Mouse (Mus musculus) megakaryocyte progenitor cell, adult 5-6 weeks (primary cell): Measurements from ENCODE around the gene Usp5. TPM values are rescaled to one million over a fixed set of nuclear protein-coding genes. Genes with fewer than 3 reads are reported as not detected.

ENCODE experiments used
- ATAC-seq: replicated peaks from 2 replicates; pipeline ENCODE4 v1.8.0; 2016; ENCODE audit warnings: mild to moderate bottlenecking, moderate TSS enrichment, inconsistent platforms; ENCODE audit not compliant: poor library complexity
- total RNA-seq, 2 experiments: library from RNA; stranded (forward) in 1 of 2; stranded (reverse) in 1 of 2; fragments of 157-497, 149-512 nt in 1 of 2; fragments of 200-1000 nt in 1 of 2; gene quantifications; 2 replicates each; pipeline versions ENCODE4 v1.2.3 to v1.2.4; 2015 to 2017

Usp5 gene
- 42.0 and 46.7 TPM in 2 replicates for total RNA-seq (2015)
- total RNA-seq (2017), result 86.1 and 87.7 TPM in 2 replicates

DNA sequence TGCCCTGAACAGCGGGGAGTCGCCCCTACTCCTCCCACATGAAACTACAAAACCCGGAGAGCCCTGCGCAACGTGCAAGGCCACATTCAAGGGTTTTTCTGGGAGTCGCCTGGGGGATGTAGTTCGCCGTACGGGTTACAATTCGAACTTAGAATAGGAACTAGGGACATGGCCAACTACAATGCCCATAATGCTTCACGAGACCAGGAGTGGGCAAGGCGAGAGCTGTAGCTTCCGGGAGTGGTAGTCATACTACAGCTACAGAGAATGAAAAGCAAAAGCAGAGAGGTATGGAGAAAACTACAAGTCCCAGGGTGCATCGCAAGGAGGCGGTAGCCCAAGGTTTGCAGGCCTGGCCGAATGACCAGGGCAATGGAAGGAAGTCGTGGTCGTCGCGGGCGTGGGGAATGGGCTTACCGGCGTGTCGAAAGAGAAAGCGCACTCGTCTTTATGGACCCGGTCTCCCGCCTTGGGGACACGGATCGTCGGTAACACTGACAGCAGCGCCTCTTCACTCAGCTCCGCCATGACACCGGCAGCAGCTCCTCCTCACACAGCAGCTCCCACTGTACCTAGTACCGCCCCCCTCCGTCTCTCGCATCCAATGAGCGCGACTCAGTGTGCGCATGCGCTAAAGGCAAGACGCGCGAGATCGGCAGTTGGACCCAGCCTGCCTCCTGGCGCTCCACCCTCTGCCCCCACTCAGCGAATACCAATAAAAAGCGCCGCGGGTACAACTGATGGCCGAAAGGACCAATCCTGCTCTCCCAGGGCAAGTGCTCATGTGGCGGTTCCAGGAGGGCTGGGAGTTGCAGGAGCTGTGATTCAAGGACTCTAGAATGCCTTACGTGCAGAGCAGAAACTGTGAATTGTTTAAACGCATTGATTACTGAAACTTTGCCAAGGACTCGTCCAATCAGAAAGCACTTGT is at the start of gene Usp5, which contains the start of gene Cdca3:
Gene Usp5 (minus strand): TSS at position 617 of the 931 bp plus-strand sequence.
Gene Cdca3 (plus strand): TSS at position 680 of the 931 bp plus-strand sequence.
- peak; percentile 74 for ATAC-seq

DNA sequence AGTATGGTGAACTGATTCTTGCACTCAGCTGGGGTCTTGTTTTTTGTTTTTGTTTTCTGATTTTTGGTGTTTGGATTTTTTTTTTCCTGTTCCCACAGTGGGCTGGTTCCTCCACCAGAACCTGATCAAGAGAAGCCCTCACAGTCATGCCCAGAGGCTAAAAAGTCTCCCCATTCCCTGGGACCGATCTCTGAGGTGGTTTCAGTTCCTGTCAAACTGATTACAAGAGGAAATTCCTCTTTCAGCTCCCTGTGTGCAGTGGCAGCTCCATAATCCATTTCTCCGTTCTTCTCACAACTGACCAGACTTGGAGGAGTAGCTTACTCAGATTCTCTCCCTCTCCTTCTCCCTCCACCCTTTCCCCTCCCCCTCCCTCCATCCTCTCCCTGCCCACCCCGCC is 45.1 kb upstream of the Usp5 start:
- ATAC-seq, result peak; percentile 48

DNA sequence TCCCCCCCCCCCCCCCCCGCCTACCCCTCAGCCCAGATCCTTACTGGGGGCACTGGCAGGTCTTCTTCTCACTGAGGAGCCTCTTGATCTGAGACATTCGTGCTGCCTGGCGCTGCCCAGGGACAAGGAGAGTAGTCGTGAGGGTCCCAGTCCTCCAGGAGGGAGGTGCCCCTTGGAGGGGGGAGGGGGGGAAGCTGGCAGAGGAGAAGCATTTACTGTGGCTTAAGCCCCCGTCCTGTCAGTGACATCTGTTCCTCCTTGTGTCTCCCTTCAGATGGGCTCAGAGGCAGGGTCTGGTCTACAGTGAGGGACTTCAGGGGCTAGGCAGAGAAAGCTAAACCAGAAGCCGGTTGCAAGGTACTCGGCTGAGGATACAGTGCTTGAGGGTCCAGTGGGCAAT is 37.3 kb upstream of the Usp5 start:
- ATAC-seq, result no peak

DNA sequence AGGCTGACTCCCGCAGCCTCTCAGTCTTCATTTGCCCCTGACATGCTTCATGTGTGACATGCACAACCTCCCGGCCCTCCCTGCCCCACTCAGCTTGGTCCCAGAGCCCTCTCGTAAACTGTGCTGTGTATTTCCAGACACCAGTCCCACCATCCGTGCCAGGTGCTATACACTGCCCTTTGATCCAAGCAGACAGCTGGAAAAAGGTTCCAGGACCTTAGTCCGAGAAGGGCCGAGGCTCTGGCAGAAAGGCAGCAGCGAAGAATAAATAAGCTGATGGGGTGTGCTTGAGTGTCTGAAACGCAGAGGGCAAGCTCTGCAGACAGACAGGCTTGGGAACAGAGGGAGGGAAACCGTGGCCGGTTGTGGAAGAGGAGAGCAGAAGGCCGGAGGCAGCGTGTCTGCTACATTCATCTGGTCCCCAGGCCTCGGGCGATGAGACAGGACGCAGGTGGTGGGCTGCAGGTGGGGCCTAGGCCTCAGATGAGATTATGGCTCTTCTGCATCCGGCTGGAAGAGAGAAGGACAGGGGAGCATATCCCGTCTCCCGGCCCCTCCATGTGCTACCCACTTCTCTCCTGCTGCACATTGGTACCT is 36.6 kb upstream of the Usp5 start:
- ATAC-seq, result no peak

DNA sequence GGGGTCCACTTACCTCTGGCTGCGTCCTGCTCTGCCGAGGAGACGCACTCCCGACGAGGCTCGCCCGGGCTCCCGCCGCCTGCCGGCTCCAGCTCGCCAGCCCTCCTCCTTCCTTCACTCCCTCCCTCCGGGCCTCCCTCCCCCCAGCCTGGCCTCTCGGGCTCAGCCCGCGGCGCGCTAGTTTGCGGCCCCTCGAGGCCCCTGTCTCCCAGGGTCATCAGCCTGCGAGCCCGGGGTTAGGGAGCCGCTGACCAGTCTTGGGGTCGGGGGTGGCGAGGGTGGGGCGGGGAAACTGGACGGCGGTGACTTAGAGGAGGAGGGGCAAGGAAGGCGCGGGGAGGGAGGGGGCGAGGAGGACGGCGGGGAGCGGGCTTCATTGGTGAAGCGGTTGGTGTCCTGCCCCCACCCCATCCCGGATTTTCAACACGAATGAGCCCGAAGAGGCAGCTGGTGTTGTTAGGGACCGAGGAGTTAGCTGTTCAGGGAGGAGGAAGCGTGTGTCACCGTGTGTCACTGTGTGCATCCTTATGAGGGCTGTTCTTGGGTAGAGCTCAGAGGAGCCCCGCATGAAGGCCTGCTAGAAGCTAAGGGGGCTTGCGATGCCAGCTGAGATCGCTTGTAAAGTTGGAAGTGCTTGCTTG is 34.5 kb upstream of the Usp5 start, which contains the start of gene Gpr162:
Gene Gpr162 (minus strand): TSS at position 326 of the 641 bp plus-strand sequence.
- ATAC-seq, result peak; percentile 57

DNA sequence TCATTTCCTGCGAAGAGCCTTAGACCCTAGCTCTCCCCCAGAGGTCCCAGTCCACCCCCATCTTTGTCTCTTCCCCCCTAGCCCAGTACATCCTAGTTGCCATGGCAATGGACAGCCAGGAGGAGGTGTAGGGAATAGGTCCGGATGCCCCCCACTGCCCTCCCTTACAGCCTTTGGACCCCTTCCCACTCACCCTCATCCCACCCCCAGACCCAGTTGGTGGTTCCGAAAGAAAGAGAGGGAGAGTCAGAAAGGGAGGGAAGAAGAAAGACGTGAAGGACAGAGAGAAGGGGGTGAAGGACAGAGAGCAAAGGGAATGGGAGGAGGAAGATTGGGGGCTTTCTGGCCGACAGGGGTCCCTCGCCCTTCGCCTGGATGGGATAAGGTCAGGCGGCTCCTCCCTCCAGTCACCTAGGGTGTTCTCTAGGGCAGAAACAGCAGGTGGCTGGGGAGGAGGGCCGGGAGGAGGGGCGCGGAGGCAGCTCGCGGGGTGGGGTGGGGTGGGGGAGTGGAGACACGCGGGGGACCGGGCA is 33.9 kb upstream of the Usp5 start:
- ATAC-seq, result no peak

DNA sequence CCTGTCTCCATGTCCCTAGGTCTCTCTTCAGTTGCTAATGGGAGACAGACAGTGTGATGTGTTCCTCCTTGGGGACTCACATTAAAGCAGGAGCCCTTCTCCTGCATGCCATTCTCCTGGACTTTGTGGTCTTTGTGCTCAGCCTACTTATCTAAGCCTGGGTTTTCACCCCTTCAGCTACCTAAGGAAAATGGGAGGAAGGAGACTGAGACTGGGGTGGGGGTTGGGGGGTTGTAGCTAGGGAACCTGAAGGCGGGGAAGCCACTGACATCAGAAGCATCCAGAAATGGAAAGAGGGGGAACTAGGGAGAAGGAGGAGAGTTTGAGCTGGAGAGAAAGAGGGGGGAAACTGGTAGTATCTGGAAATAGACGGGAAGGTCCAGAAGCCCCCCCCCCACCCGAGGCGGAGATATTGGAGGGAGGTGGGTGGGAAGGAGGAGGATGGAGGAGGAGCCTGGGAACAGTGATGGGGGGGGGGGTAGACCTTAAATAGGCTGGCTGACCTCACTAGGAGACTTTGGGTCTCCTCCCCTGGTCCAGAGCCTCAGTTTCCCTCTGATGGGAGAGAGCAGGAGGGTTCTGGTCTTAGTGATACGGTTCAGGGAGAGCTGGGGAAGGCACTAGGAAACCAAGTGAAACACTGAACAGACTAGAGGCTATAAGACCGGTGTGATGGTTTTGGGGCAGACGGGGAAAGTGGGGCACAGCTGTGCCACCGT is 33.3 kb upstream of the Usp5 start:
- no peak for ATAC-seq

DNA sequence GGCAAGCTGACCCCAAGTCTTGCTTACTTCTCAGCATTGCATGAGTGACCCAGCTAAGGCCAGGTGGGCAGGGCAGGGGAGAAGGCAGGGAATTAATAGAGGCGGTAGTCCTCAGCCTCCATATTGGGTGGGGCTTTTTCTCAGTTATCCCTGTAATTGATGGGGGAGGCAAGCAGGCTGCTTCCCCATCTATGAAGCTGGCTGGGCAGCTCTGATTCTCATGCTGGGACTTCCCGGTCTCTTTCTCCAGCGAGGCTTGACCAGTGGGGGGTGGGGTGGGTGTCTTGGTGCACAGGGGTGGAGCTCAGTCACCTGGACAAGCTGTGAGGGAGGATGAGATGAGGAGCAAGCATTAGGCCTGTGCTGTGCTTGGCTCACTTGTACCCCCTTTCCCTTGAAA is 32.5 kb upstream of the Usp5 start:
- ATAC-seq, result no peak

DNA sequence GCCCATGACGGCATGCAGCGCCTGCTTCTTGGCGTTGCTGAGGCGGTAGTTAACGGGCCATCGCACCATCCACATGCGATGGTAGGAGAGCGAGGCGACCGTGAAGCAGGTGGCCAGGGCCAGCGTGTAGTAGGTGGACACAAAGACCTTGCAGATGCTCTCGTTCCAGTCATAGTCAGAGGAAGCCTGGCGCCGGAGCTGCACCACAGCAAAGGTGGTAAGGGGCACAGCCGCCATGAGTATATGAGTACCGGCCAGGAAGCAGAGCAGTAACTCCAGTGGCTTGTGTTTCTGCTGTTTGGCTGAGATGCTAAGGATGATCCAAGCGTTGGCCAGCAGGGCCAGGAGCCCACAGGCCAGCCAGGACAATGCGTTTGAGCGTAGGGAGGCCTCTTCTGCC is 32.0 kb upstream of the Usp5 start:
- ATAC-seq, result no peak

DNA sequence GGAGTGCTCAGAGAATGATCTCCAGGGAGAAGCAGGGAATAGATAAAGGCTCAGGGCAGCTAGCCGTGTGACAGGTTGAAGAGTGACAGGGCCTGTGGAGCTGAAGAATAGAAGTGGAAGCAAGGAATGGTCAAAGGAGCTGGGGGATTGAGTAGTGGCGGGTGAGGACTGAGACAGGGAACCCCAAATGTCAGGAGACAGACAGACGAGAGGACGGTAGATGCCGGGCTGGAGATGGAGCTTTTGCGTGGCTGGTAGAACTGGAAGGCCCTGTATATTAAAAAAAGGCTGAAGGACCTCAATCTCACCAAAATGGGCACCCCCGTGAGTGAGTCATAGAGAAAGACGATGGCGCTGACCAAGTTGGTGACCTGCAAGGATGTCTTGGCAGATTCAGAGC is 31.2 kb upstream of the Usp5 start:
- ATAC-seq, result no peak

DNA sequence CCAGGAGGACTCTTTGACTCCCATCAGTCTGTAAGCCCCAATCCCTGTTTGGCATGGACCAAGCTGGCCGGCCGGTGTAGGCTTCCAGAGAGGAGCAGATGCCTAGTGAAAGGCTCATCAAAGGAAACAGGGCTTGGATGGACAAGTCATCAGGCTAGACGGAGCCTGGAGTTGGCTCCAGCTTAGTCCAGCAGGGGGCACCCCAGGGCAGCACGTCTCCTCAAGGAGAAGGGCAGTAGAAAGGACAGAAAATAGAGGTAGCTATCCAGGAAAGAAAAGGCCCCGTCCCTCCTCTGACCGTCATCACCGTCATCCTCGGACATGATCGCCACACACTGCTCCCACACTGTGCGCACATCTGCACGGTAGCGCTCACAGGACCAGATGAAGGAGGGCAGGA is 30.4 kb upstream of the Usp5 start:
- peak; percentile 75 for ATAC-seq

DNA sequence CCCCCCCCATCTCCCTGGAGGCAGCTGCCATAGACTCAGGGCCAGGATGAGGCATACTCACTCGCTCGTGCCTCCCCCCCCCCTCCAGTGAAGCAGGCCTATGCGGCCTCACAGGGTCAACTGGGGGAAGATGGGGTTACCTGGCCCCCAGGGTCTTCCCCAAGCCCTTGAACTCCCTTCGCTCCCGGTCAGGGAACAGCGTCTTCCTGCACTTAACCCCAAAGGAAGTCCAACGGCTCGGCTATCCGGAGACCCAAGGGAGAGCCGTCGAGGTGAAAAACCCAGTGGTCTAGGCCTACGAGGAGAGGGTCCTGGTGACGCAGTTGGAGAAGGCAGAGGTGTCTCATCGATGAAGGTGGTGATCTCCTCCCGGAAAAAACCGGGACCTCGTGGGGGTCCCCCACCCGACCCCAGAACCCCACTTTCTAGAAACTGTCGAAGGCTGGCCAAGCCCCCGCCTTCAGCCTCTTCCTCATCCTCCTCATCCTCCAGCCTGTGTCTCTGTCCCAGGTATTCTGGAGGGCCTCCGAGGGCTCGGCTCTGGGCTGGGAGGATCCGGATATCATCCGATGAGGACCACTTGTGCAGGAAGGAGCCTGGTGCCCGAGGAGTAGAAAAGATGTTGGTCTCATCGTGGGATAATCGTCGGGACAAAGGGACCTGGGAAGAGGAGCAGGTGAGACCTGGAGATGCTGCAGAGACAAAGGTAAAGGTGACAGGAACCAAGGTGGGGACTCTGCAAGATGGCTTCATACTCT is 29.5 kb upstream of the Usp5 start:
- ATAC-seq, result no peak

DNA sequence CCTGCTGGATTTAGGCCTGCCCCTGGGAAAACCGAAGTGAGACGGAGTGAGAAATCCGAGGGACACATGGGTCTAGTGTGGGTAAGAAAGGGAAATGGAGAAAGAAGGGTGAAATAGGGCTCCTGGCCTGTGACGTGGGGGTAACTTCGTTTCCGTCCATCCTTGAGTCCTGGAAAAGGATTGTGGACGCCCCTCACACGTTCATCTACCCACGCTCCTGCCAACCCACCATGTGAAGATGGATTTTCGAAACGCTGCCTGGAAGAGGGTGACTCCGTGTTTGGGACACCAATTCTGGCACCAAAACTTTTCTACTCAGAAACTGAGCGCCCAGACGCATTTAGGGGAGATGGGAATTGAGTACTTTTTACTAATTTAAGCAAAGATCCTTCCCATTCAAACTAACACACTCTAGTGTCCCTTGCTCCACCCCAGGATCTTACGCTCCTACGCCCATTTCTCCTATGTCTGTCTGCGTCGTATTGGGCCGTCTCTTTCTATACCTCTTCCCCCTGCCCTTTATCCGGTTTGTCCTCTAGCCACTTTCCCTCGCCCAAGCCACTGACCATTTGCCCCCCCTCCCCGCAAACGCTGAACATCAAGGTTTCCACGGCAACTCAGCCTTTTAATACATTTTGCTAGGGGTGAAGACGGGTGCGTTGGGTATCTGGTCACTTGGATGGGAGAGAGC is 28.7 kb upstream of the Usp5 start:
- ATAC-seq, result no peak

DNA sequence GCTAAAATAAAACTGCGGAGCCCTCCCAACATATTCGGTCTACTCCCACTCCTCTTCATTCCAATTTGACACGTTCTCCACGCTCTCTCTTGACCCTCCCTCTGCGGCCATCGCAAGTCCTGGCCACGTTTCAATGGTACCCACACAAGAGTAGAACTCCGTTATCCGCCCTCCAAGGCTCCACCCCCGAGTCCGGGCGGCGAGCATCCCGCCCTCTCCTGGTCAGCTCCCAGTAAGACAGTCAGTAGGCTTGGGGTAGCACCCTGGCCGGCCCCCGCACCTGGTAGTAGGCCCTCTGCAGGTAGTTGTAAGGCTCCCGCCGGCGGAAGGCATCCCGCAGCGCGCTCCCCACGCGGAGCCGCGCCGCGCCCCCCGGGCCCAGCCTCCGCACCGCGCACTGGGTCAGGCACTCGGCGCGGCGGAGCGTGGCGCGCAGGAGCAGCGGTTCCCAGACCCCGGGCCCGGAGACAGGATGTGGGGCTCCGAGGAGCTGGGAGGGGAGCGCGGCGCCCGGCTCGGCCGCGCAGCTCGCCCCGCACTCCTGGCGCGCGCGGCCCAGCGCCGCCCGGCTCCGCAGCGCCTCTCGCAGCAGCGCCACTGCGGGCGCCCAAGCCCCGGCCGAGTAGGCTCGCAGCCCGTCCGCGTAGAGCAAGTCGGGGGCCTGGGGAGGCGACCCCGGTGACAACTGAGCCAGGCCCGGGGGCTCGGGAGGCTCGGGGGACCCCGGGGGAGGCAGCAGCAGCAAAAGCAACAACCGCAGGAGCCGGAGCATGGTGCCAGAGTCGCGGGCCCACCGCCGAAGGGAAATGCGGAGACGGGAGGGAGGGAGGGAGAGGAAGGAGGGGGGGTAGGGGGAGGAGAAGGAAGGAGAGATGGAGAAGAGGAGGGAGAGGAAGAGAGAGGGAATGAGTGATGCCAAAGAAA is 27.9 kb upstream of the Usp5 start, which contains the start of gene P3h3:
Gene P3h3 (minus strand): TSS at position 837 of the 924 bp plus-strand sequence.
- ATAC-seq, result peak; percentile 84

DNA sequence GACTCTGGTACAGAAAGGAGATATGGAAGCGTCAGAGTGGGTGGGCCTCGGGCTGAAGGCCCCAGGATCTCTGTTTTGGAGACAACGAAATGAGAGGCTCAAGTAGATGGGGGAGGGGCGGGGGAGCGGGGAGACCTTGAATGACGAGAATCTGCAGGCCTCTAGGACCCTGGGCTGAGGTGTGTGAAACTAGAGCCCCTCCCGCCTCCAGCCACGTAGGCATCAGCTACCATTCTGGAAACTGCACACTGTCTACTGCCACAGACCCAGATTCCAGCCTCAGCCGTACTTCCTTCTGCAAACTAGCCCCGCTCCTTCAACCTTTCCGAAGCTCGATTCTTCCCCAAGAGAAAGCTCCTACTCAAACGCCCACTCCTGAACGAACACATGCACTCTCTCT is 27.0 kb upstream of the Usp5 start:
- ATAC-seq, result no peak

DNA sequence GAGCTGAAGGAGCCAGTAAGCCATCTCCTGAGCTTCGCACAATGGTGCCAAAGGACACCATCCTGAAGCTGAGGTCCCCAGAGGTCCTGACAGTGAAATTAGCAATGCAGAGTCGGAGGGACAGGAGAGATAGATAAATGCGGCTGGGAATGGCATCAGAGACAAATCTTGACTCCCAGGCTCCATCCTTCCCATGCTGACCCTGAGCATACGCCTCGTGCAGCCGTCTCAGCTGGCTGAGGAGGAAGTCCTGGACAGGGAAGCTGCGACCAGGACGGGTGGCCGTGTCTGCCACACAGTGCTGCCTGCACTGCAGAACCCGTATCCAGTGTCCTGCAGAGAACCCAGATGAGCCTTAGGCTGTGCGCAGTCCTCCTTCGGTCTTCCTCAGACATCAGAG is 25.4 kb upstream of the Usp5 start:
- ATAC-seq, result no peak

DNA sequence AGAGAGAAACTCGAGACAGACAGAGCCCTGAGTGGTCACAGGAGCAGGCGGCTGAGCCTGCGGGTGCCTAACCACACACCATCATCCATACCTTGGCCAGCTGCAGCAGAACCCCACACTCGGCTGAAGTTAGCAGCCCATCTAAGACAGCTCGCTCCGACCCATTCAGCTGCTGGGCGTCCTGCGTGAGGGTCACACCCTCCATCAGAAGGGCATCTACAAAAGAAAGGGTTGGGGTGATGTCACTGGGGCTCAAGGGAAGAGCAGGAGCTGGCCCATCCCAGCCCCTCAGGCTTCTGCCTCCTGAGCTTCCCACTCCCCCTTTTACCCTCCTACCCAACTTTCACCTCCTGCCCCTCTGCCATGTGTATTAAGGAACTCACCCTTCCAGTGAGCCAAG is 21.3 kb upstream of the Usp5 start:
- ATAC-seq, result no peak

DNA sequence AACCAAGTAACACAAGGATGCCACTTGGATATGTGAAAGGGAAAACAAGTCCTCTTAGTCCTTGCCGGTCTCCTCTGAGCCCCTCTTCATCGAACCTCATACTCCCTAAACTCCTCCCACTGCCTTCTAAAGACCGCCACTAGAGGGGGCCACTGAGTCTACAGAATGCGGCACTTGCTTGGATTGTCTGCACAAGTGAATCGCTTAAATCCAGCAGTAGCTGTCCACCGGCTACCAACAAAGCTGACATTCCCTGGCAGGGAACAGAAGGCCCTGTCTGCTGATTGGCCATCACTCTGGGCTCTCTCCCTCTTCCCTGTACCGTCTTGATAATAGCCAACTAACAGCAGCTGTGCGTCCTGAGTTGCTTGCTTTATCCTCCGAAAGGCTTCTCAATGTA is 18.0 kb upstream of the Usp5 start:
- peak; percentile 98 for ATAC-seq
